Mouse (Mus musculus): ENCODE measurements at regions not wholly inside any gene's neighbourhood (a gene's known extent, or its start where the extent isn't known, plus 50 kb on each side); places are given as distances from the start of the nearest gene placed in this dataset.

DNA sequence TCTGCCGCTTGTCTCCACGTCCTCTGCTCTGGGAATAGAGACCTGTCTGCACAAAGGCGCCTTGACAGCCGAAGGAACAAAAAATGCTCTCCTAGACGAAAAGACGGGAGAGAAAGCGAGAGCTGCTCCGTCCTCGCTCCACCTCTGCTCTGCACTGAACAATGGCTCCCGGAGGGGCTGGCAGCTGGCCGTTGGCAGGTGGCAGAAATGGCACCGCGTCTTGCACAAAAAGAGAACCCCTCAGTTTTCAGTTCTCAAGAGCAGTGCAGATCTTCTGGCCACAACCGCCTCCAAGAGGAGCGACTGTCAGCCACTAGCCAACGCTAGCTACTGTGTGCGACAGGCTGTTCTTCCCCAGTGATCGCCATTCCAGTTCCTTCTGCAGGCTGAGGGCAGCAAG lies 385.0 kb upstream of the Rora start:
- DNase-seq, result no peak

DNA sequence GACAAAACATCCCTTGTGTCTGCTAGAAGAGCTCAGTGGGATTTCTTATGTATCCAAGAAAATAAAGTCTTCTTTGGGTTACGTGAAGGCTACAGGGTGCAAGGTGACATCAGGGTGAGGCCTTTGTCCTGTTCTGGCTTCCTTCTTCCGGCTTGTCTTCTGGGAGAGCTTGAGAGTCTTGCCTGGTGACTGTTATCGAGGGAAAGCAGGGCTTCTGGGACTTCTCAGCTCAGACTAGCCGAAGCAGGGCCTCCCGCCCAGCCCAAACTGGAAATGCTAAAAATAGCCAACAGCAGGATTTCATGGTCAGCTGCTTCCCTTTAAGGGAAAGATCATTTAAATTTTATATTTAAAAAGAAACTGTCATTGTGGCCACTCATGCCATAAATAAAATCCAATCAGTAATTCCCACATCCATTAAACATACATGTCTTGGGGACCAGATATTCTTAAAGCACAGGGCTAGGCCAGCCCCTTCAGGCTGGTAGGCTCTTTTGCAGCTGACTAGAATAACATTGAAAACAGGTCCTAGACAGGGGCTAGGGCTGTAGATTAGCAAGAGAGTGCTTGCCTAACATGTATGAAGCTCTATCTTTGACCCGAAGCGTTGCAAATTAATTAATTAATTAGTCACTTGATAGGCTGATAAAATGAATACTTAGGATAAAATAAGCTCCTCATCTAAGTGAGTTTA lies 351.2 kb upstream of the Rora start:
- DNase-seq, result peak; percentile 29

DNA sequence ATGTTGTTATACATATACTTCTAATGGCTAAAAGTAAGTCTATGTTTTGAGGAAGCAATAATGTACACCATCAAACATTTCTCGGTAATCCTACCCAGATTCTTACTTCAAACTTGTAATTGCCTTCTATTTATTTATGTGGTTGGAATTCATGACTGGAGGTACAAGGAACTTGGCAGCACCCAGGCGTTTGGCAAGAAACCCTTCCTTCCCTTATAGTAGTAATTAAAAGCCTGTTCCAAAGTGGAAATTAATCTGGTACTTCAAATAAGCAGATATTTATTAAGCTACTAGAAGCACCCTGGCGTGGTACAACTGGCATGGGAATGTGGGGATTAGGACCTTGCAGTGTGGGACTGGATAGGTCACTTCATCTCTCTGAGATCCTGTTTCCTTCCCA lies 322.9 kb upstream of the Rora start:
- no peak for DNase-seq

DNA sequence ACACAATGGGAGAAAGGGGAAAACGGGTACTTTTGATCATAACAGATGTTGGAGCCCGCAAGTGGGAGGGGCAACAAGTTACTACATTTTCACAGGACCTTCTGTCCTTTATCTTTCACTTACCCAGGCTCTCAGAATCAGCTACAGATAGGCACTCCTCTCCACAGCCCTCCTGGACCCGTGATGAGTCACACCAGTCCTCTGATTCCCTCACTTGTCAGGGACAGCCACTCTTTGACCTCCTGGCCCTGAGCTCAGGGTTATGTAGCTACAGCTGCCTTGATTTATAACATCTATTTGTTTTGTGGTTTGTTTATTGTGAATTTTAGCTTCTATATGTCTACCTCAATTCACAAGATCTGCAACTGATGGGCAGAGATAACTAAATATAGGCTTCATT lies 312.7 kb upstream of the Rora start:
- DNase-seq, result no peak

DNA sequence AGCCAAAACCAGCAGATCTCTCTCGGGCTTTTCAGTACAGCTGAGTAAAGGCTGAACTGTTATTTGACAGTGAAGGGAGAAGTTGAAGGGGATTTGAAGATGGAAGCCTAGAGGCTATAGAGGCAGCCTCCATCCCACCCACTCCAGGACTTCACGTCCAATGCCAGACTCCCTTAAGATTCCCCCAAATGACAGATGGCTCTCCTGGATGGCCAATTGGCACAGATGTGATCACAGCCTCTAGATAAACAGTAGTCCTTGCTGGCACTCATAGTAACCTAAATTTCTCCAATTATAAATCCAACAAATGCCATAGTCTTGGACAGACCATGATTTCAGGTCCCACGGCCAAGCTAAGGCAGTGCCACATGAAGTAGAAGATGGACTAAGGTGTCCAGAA lies 312.1 kb upstream of the Rora start:
- no peak for DNase-seq

DNA sequence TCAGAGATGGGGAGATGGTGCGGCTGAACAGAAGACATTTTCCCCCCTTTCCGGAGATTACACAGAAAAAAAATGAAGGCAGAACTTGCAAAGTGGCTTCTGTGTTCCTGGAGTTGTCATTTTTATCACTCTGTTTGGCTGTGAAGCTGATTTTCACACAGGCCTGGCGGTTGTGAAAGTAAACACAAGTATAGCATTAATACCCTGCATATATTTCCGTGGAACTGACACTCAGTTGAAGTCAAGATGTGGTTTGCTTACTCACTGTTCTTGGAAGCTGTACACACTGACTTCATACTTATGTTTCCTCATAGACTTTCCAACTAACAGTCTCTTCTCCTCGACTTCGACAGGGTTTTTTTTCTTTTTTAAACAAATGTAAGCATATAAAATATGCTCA lies 306.2 kb upstream of the Rora start:
- no peak for DNase-seq

DNA sequence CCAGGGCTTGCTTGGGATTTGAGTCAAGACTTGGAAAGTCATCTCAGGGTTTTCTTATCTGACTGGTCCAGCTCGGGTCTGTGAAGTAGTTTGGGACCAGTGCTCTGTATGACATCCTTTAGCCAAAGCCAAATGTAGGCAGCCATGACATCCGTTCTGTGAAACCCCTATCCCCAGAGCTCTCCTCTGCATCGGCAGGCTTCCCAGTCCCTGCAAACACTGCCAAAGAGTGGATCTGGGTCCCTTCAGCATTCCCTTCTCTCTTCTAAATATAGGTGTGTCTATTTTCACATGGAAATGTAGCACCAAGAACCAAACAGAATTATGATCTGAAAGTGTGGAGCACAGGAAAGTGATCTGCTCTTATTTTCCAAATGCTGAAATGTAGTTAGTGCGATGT lies 302.1 kb upstream of the Rora start:
- no peak for DNase-seq

DNA sequence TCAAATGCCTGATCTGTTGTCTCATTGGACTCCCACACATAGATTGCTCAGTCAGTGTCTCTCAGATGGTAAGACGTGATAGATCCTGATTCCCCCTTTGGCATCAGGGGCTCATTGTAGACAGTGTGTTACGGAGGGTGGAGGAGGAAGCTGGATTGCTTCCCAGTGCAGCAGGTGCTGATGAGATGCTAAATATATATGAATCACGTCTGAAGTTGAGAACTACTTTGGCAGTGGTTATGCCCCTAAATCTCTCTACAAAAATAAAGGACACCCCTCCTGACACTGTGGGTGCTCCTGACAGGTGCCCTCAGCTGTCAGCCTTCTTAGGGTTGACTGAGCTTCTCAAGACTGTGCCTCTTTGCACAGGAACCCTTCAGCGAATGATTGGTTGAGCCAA lies 299.1 kb upstream of the Rora start:
- DNase-seq, result no peak

DNA sequence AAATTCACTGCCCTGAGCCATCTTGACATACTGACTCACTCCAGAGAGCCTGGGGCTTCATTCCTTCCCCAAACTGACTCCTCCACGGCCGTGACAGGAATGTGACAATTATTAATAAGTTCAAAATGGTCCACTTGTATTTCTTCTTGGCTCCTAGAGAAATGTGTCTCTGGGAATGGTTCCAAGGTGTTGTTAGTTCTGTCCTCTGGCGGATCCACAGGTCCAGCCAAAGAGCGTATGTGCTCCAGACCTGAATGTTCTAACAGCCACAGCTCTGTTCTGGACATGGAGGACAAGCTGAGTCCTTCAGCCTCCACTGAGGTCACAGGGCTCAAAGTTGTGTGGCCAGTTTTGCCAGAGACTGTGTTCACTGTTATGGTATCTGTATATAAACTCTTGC lies 297.5 kb upstream of the Rora start:
- DNase-seq, result no peak

DNA sequence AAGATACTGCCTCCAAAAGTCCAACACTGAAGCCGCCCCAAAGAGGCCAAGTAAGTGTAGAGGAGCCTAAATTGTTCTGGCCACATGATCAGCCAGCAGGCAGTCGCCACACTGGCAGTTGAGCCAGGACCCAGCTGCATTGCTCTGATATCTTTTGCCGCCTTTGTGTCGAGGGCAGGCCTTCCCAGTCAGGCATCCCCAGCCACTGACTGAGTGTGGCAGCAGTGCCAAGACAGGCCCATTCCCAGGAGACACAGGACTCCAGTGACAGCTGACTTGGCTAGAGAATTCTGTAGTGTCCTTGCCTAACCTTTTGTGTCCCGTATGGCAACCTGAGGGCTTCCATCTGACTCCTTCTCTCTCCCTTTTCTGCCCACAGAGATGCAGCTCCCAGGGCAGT lies 296.4 kb upstream of the Rora start:
- no peak for DNase-seq

DNA sequence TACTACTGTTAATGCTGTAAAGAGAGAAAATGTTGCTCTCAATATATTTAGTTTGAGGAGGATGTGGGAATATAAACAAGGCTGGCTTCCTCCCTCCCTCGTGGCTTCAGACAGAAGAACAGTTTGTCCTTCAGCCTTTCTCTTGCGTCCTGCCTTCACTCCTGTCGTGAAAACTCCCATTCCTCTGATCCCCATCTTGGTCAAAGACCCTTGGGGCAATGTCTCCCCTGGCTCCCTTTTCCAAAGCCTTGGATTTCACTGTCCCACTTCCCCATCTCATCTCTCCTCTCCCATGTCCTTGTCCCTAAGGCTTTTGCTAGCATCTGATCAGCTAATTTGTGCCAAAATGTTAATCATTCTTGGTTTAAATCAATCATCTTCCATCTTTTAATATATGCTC lies 286.6 kb upstream of the Rora start:
- DNase-seq, result no peak

DNA sequence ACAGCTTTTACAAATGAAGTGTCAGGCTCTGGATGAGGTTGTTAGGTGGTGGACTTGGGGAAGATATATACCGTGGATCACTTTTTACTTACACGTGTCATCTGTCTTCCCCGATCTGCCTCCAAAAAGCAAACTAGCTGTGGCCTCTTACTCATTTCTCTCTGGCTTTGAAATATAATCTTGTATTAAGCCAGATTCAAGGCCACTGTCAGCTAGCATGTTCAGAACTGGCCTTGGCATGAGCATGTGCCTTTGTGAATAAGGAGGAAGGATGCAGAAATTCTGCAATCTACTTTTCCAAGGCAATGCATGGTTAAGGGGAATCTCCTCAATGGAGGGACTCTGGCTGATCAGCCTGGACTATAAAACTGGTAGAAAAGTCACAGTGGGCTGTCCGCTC lies 286.0 kb upstream of the Rora start:
- no peak for DNase-seq

DNA sequence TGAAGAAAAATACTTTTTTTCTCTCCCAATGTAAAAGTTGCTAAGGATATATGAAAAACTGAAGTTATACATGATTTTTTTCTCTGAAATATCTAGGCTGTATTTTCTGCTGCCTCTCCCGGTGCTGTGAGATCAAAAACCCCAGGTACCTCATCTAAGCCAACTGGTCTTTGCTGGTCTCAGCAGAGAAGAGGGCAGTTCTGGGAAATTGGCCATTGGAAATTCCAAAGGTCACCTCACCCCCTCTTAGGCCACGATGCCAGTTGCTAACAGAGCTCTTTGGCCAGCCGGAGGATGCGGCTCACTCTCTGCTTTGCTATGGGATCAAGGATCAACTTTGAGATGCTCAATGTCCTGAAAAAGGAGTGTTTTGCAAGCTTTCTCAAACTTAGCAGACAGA lies 280.9 kb upstream of the Rora start:
- peak; percentile 43 for DNase-seq

DNA sequence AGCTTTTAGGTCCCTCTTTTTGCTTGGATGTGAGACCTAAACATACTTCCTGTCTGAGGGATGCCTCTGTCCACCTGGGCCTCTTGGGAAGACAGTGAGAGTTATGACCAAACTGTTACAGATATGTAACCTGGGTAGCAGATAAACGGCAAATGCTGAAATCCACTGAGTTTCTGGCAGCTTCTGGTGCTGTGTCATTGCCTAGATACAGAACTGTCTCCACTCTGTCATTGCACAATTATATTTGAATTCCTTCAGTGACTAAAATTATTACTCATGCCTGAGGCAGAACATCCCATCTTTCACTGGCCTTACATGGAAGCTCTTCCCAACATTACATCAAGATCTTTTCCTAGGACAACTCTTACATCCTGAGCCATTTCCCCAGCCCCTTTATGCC lies 277.4 kb upstream of the Rora start:
- DNase-seq, result no peak

DNA sequence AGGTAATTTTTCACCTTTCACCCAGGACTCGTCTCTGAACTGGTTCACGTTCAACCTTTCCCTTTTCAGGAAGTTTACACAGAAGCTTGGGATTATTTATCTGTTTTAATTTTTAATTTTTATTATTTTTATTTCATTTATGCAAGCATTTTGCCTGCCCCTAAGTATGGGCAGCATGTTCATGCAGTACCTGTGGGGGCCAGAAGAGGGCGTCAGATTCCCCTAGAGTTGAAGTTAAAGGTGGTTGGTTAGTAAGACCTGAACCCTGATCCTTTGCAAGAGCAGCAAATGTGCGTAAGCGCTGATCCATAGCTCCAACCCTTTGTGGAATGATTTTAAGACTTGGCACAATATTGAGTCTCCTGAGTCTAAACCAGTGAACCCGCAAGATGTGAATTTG lies 271.7 kb upstream of the Rora start:
- no peak for DNase-seq

DNA sequence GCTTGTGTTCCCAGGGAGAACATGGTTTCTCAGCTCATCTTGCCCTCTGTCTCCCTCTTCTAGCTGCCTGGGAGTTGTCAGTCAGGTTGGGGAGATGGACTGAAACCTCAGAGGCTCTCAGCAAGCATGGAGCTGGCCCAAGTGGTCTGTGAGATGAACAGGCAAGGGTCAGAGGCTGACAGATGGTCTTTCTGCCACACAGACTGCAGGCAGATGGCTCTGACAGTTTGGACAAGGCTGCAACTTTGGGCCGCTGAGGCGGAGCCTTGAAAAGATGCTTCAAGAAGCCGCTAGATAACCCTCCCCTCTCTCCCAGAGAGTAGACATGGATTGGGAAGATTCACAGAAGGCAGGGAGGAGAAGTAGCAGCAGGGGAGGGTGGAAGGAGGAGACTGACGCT lies 252.7 kb upstream of the Rora start:
- no peak for DNase-seq

DNA sequence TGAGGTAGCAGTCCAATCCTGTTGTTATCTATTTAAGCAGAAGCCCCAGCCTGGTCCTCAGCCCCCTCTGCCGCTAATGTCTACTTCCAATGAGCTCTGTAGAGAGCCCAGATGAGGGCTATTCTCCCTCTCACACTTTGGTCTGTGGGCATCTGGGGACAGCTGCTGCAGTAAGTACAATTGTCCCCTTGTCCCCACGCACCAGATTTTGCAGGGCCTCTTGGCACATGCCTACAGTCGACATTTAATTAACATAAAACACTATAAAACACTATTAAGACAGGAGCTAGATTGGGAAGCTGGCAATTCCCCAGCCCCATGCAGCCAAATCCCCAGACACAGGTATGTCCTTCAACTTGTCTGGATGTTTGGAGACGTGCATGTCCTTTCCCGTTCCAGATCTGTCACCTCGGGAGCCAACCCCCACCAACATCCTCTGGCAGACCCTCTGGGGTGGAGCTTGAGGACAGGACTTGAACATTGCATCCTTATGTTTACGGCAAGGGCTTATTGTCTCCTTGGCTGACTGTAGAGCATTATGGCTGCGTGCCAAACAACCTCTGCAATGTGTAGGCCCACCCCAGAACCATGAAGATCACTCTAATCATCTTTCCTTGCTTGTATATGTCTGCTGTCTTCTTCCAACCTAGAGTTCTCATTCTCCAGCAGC lies 251.3 kb upstream of the Rora start:
- no peak for DNase-seq

DNA sequence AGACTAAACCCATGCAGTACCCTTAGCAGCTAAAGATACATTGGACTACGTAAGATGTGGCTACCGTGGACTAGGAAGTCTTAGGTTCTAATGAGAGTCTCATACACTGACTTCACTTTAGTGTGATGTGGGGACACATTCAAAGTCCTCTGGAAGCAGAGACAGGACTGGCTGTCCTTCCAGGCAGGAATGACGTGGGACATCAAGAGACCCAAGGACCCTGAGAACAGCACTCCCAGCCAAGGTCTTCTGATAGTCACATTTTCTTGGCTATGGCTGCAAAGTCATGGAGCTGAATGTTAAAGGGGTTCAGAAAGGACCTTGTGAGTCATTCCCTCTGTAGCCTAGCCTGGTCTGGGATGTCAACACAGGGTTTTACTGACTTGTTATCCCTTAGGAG lies 250.6 kb upstream of the Rora start:
- DNase-seq, result no peak

DNA sequence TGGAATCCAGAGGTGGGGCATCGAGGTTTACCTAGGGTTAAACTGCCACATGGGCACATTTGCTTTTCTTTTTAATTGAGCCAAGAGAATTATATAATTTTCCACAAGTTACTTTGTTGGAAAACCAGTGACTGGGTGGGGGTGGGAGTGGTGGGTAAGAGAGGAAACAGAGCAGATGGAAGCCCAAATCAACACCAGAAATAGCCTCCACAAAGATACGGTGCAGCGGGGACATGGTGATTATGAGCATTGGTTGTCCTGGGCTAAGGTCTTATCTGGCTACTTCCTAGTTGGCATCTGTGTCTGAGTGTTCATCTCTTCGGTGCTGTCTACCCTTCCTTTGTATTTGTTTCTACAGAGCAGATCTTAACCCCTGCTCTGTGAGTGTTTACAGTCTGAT lies 250.1 kb upstream of the Rora start:
- DNase-seq, result no peak

DNA sequence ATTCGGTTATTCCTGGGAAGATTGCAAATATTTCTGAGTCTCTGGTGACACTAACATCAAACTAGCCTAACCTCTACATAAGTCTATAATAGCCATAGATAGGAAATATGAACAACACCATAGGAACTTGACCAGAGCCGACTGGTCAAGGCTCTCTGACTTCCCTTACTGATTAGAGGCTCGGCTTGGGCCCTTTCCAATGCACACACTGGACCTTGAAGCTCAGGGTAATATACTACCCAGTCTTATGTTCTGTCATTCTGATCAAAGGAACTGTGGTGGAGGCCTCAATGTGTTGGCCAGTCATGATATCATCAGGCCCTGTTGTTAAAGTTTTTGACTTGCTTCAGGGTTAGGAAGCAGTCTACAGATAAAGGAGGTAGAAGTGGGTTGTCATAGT lies 243.8 kb upstream of the Rora start:
- no peak for DNase-seq

DNA sequence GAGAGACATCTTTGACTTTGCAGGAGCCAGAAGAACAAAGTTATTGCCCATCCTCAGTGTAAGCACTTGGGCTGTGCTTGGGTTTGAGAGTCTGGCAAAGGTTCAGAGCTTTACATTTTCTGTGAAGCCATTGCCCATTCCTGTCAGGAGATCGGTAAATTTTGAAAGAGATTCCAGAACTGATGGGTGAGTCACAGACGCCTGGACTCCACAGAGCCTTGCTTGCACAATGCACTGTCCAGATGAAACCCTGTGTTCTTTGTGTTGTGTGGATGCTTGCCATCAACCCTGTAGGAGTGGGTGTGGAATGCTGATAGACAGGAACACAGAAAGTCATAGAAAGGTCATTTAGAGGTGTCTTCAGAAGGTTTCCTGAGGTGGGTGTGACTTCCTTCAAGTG lies 227.3 kb upstream of the Rora start:
- DNase-seq, result no peak

DNA sequence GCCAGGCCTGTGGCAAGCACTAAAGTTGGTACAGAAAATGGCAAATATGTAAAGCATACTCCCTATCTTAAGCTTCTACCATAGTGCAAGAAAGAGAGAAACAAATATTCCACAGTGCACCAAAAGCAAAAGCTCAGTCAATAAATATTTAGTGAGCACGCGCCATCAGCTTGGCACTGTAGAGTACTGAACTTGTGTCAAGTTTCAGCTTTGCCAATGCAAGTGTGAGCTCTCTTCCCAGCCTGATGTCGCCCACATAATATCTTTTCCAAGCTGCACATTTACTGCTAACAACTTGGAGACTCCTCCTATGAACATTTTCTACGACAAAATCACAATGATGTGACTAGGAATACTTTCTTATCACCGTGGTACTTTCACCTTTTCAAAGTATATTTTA lies 190.8 kb upstream of the Rora start:
- no peak for DNase-seq

DNA sequence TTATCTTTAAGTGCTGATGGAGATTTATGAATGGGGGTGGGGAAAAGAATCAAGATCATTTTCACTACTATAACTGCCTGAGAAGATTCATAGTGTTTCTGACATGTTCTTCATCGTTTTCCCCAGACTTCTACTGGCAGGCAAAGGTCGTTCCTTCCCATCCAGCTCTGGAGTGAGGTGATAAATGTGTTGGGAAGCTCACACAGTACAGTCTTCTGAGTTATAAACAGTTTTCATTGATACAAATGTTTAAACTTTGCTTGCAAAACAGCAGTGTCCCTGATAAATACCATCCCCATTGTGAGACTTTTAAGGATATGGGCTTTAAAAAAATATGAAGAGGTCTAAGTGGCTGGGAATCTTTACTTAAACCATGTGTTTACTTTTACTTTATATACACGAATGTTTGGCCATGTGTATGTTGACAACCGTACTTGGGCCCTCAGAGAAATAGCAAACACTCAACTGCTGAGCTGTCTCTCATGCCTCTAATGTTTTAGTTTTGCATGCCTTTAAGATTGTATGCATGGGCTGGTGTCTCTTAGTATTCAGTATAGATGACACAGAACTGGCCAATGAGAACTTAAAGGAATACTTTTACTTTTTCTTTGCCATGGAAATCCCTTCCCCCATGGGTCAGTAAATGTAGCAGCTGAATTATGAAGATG lies 189.8 kb upstream of the Rora start:
- no peak for DNase-seq

DNA sequence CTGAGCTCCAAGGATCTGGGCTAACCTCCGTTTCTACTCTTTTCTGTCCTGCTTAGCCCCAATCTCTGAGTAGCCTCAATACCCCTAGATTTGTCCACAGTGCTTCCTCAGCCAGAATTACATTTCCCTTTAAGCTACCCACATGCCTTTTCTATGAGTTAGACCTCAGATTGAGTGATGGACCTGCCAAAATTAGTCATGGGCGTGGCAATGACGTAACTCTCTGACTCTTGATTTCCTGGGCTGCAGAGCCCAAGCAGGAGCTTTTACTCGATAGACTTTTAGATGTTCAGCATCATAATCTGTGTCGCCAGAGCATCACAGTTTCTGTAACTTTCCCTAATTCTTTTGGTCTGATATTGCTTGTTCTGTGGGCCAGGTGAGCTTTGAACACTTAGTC lies 186.9 kb upstream of the Rora start:
- DNase-seq, result no peak

DNA sequence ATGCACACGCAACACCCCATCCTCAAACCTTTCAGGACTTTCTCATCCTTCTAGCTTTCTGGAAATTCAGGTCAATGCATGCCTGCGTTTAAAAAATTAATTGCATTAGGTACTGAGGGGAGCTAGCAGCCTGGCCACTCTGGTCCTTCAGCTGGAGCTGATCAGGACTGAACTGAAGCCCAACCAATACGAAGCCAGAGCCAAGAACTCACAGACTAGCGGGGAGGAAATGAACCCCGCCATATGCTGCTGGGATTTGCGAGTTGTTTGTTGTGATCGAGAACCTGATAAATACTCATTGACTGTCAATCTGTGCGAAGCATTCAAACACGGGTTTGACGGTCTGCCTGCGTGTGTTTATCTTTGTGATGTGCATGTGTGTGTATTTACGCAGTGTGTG lies 177.2 kb upstream of the Rora start:
- no peak for DNase-seq
